Mouse (Mus musculus) stomach, postnatal 0 days (tissue): Measurements from ENCODE around the gene Dpp4.

Experiments used
- CTCF ChIP-seq: IDR thresholded peaks from 2 replicates; pipeline ENCODE4 v1.5.1; 2016; ENCODE audit warnings: antibody characterized with exemption, low read depth, mild to moderate bottlenecking, moderate library complexity
- EP300 ChIP-seq: optimal IDR thresholded peaks from 2 replicates; pipeline ENCODE3; 2016; ENCODE audit warnings: antibody characterized with exemption

- TF ChIP-seq CTCF (no peak), EP300 (no peak)
Measured at GRCm38 (mm10) chr2:62421229-62421628, 9.2 kb upstream of the Dpp4 start.
